9 mouse cellular contexts compared by ENCODE assay signal in the genomic region with DNA sequence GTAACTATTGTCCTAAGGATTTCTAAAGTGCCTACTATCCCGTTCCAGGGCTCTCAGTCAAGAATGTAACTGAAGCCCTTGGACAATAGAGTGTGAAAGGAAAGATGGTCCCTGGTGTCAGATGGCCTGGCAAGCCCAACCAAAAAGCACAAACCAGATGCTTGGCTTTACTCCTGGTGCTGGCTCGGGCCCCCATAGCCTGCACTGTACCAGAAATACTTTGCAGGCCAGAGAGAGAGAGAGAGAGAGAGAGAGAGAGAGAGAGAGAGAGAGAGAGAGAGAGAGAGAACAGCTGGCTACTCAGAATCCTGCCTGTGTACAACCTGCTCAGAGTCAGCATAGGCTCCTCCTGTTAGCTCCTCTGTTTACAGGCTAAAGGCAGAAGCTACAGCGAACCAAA. TPM values are rescaled to one million over a fixed set of nuclear protein-coding genes. Genes with fewer than 3 reads are reported as not detected.
A peak's percentile ranks its signal among the peaks of the same experiment; 100 is the strongest.
DNase-seq lines count a peak whose midpoint lies in the region; ATAC-seq and TF ChIP-seq lines count a peak whose summit lies in the region.
"Had no signal": no experiment of that assay in that cellular context is flagged by ENCODE, and none has a peak within 500 bp of the region (broad histone marks: within the 10 kb centered on the region; RNA-seq: fewer than 3 reads in every experiment).

No protein-coding gene starts in this region.

- H3K36me3 ChIP-seq in stomach, embryonic 15.5 days, result no peaks in the 10 kb centered on the region

- intact Hi-C loops in heart, postnatal 36 days (cut with DNase I), result no loop called here

- 55% methylated on average over 3 of the region's 3 CpGs for WGBS in lung, adult 2 months
- WGBS in stomach, embryonic 15.5 days, result 21% methylated on average over 3 of the region's 3 CpGs

- H3K4me2 ChIP-seq in stomach, embryonic 15.5 days, result no peak overlapping the region

- H3K4me3 ChIP-seq in lung, adult 2 months (replicated peaks; ENCODE audit: extremely low read depth, low read depth, low read length), result no peak overlapping the region
- H3K4me3 ChIP-seq in stomach, embryonic 15.5 days (replicated peaks), result no peak overlapping the region

- no peak overlapping the region for H3K9ac ChIP-seq in stomach, embryonic 15.5 days

- DNase-seq in lung, adult 18-20 months, result peak; percentile 39 to 42
- no peak for DNase-seq in lung, adult 2 months
- DNase-seq in gastrocnemius, adult 18-20 months (ENCODE audit: low spot score), result peak; percentile 84
- peak; percentile 61 to 74 for DNase-seq in heart, postnatal 36 days
- no peak for DNase-seq in right cerebral cortex, postnatal 36 days (ENCODE audit: low spot score in 2 of 2)

- H3K9me3 ChIP-seq in stomach, embryonic 15.5 days, result no peaks in the 10 kb centered on the region

- H3K27me3 ChIP-seq in stomach, embryonic 15.5 days (replicated peaks), result no peaks in the 10 kb centered on the region
- H3K27me3 ChIP-seq: Patski had no signal

- TF ChIP-seq POLR2A in lung, adult 2 months (IDR thresholded peaks at IDR 0.05; ENCODE audit: borderline replicate concordance, extremely low read depth, low read depth, low read length), result no peak

- H3K27ac ChIP-seq in stomach, embryonic 15.5 days, result peak overlapping the region; percentile 22; the same call in 1 of the 2 replicates

- H3K4me1 ChIP-seq in lung, adult 2 months (ENCODE audit: control insufficient read depth, insufficient read depth, low read length), result peaks cover 9% of the 10 kb centered on the region
- peaks cover 10% of the 10 kb centered on the region for H3K4me1 ChIP-seq in stomach, embryonic 15.5 days

- ATAC-seq in stomach, embryonic 15.5 days (ENCODE audit: insufficient read depth, low FRiP score, low read depth), result peak; percentile 48; the same call in 1 of the 2 replicates
- no peak for ATAC-seq in erythroid progenitor cell, adult 5-6 weeks (replicated peaks; ENCODE audit: low FRiP score, poor library complexity, severe bottlenecking)
- no peak for ATAC-seq in frontal cortex, adult (ENCODE audit: low TSS enrichment)
- ATAC-seq: Patski had no signal

- no peak for TF ChIP-seq CTCF in lung, adult 2 months (IDR thresholded peaks at IDR 0.05; ENCODE audit: insufficient read depth, low read length)

RNA-seq across cellular contexts. Expression of gene Tpm1, which starts 36.7 kb away (rescaled TPM):
- 168 and 359 TPM in 2 replicates for polyA plus RNA-seq in lung, adult 2 months (2012; rRNA removed)
- total RNA-seq in gastrocnemius, adult 18-20 months (2021), result over 10,000 TPM; 24,162 to 25,960 TPM
- over 10,000 TPM; 11,452 to 11,878 TPM for total RNA-seq in heart, postnatal 36 days (2021)
- 1,038 and 1,102 TPM in 2 replicates for polyA plus RNA-seq in stomach, embryonic 15.5 days (2015; fragmentation: Nextera tagmentation; extraction: Ambion mirVana)
- total RNA-seq in erythroid progenitor cell, adult 5-6 weeks (2015; ENCODE audit: low replicate concordance), result 53.7 and 60.2 TPM in 2 replicates
- 68.7 and 75.5 TPM in 2 replicates for total RNA-seq in erythroid progenitor cell, adult 5-6 weeks (2017; ENCODE audit: low replicate concordance)

RNA-seq across cellular contexts. Expression of gene Lactb, which starts 37.2 kb away (rescaled TPM):
- polyA plus RNA-seq in lung, adult 2 months (2012; rRNA removed), result 7.4 and 10.9 TPM in 2 replicates
- total RNA-seq in gastrocnemius, adult 18-20 months (2021), result 10 to 100 TPM; 22.5 to 22.6 TPM
- total RNA-seq in heart, postnatal 36 days (2021), result 10 to 100 TPM; 21.5 to 23.9 TPM
- polyA plus RNA-seq in stomach, embryonic 15.5 days (2015; fragmentation: Nextera tagmentation; extraction: Ambion mirVana), result 9.5 and 10.5 TPM in 2 replicates
- 8.8 and 18.7 TPM in 2 replicates for total RNA-seq in erythroid progenitor cell, adult 5-6 weeks (2015; ENCODE audit: low replicate concordance)
- 7.7 and 12.5 TPM in 2 replicates for total RNA-seq in erythroid progenitor cell, adult 5-6 weeks (2017; ENCODE audit: low replicate concordance)

Comparison
In these comparisons a context has a peak if more than half of its experiments do, and no peak if none do; other contexts are left out.
1. DNase-seq: peak in lung, adult 18-20 months (2 of 2), gastrocnemius, adult 18-20 months (single experiment) and heart, postnatal 36 days (2 of 2); none in lung, adult 2 months (single experiment) and right cerebral cortex, postnatal 36 days (0 of 2).
2. RNA of gene Tpm1, which starts 36.7 kb away (total RNA-seq): 24,162 to 25,960 TPM in gastrocnemius, adult 18-20 months and 11,452 to 11,878 TPM in heart, postnatal 36 days; 53.7 to 75.5 TPM in erythroid progenitor cell, adult 5-6 weeks; every median in the first group is over 100 times any median in the second.